Mouse (Mus musculus): Measurements from ENCODE around the gene Slc6a8.

DNA sequence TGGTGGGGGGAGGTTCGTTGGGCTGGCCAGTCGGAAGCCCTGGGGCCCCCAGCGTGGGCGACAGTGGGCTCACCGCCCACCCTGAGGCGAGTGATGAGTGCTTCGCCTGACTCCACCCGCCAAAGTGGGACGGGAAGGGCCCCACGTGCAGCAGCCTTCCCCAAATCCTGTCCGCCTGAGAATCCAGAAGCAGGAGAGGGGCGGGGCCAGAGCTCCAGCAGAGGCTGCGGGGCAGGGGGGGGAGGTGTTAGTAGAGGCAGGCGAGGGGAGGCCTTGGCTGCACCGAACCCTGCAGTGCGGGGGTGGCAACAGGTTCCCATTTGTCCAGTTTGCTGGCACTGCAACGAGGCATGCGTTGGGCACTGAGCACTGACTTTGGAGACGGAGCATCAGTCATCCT lies 35.5 kb upstream of the Slc6a8 start:
- TF ChIP-seq POLR2A (IDR thresholded peaks at IDR 0.05; ENCODE audit: borderline replicate concordance, low read depth, low read length) (no peak), CTCF (IDR thresholded peaks at IDR 0.05; ENCODE audit: low read depth, low read length) (no peak)

All from bone marrow macrophage, adult 2 months (primary cell).